Mouse (Mus musculus): ENCODE results near the gene 2310057M21Rik. TPM values are rescaled to one million over a fixed set of nuclear protein-coding genes. Genes with fewer than 3 reads are reported as not detected.
A peak's percentile ranks its signal among the peaks of the same experiment; 100 is the strongest.

Gene 2310057M21Rik
- total and polyA plus RNA-seq, 3 experiments, result 16.7 to 33.0 TPM; not detected in 1

- H3K9me3 ChIP-seq (replicated peaks; ENCODE audit: insufficient read depth, low read length), result no peaks in the 10 kb centered on the region
- no peak for TF ChIP-seq SIN3A (IDR thresholded peaks at IDR 0.05; ENCODE audit: low read length)
- TF ChIP-seq ELF1 (IDR thresholded peaks at IDR 0.05; ENCODE audit: low read depth, low read length), result no peak
- no peak for TF ChIP-seq TCF12 (IDR thresholded peaks at IDR 0.05; ENCODE audit: low read depth, low read length)
- no peak within 1 kb of the TSS for H3K9ac ChIP-seq (ENCODE audit: control insufficient read depth, low read depth, low read length, poor library complexity, severe bottlenecking)
- H3K27ac ChIP-seq (ENCODE audit: control insufficient read depth, low read depth, low read length), result no peak within 1 kb of the TSS
- no peak for DNase-seq (ENCODE audit: low read depth, low spot score)
- no peaks in the 10 kb centered on the region for H3K79me2 ChIP-seq (ENCODE audit: control insufficient read depth, insufficient read depth, low read length, poor library complexity)
- H3K4me1 ChIP-seq (ENCODE audit: control insufficient read depth in 1 of 2, insufficient read depth in 2 of 2, low read length in 2 of 2), result no peaks in the 10 kb centered on the region
- no peaks in the 10 kb centered on the region for H3K27me3 ChIP-seq (ENCODE audit: control insufficient read depth in 1 of 2, insufficient read depth in 2 of 2, low read length in 2 of 2)
- no peak within 1 kb of the TSS for H3K4me3 ChIP-seq (ENCODE audit: control insufficient read depth in 1 of 2, insufficient read depth in 1 of 2, low read depth in 2 of 2, low read length in 2 of 2)
- H3K36me3 ChIP-seq (ENCODE audit: control insufficient read depth in 1 of 2, insufficient read depth in 2 of 2, low read length in 2 of 2), result no peaks in the 10 kb centered on the region
Observed at GRCm38 (mm10) chr7:131333564-131333963, 29.0 kb downstream of the 2310057M21Rik start, which contains the start of gene Fam24a. Fam24a (plus strand) TSS chr7:131333864.

GRCm38 (mm10) chr7:131331688-131332087 is 30.9 kb downstream of the 2310057M21Rik start:
- no peak overlapping the region for H3K27ac ChIP-seq (ENCODE audit: control insufficient read depth, low read depth, low read length)
- H3K9ac ChIP-seq (ENCODE audit: control insufficient read depth, low read depth, low read length, poor library complexity, severe bottlenecking), result no peak overlapping the region
- no peak for TF ChIP-seq ZKSCAN1 (IDR thresholded peaks at IDR 0.05; ENCODE audit: low read depth, low read length)
- no peak for TF ChIP-seq POLR2AphosphoS2 (IDR thresholded peaks at IDR 0.05; ENCODE audit: low read length)
- TF ChIP-seq USF2 (IDR thresholded peaks at IDR 0.05; ENCODE audit: borderline replicate concordance in 1 of 2, insufficient read depth in 1 of 2, low read depth in 1 of 2, low read length in 2 of 2), result no peak
- no peak for TF ChIP-seq SMC3 (IDR thresholded peaks at IDR 0.05; ENCODE audit: low read depth, low read length)
- TF ChIP-seq ETS1 (IDR thresholded peaks at IDR 0.05; ENCODE audit: low read depth, low read length), result no peak
- no peak for TF ChIP-seq UBTF (IDR thresholded peaks at IDR 0.05; ENCODE audit: borderline replicate concordance, insufficient read depth, low read depth, low read length)
- 0 out of 2 replicates have a peak, but pooled peaks have one; percentile 10 for TF ChIP-seq GATA1 (IDR thresholded peaks at IDR 0.05; ENCODE audit: low read depth, low read length)
- H3K36me3 ChIP-seq (ENCODE audit: control insufficient read depth in 1 of 2, insufficient read depth in 2 of 2, low read length in 2 of 2), result no peaks in the 10 kb centered on the region
- H3K27me3 ChIP-seq (ENCODE audit: control insufficient read depth in 1 of 2, insufficient read depth in 2 of 2, low read length in 2 of 2), result no peaks in the 10 kb centered on the region
- H3K79me2 ChIP-seq (ENCODE audit: control insufficient read depth, insufficient read depth, low read length, poor library complexity), result no peaks in the 10 kb centered on the region
- no peak overlapping the region for H3K4me3 ChIP-seq (ENCODE audit: control insufficient read depth in 1 of 2, insufficient read depth in 1 of 2, low read depth in 2 of 2, low read length in 2 of 2)
- DNase-seq (ENCODE audit: low read depth, low spot score), result peak; percentile 57
- H3K9me3 ChIP-seq (replicated peaks; ENCODE audit: insufficient read depth, low read length), result no peaks in the 10 kb centered on the region
- H3K4me1 ChIP-seq (ENCODE audit: control insufficient read depth in 1 of 2, insufficient read depth in 2 of 2, low read length in 2 of 2), result no peaks in the 10 kb centered on the region

- Histone ChIP-seq H3K4me1 (ENCODE audit: control insufficient read depth in 1 of 2, insufficient read depth in 2 of 2, low read length in 2 of 2) (no peaks in the 10 kb centered on the region), H3K9me3 (replicated peaks; ENCODE audit: insufficient read depth, low read length) (no peaks in the 10 kb centered on the region), H3K27ac (ENCODE audit: control insufficient read depth, low read depth, low read length) (no peak within 1 kb of the TSS), H3K9ac (ENCODE audit: control insufficient read depth, low read depth, low read length, poor library complexity, severe bottlenecking) (no peak within 1 kb of the TSS), H3K27me3 (ENCODE audit: control insufficient read depth in 1 of 2, insufficient read depth in 2 of 2, low read length in 2 of 2) (no peaks in the 10 kb centered on the region), H3K79me2 (ENCODE audit: control insufficient read depth, insufficient read depth, low read length, poor library complexity) (no peaks in the 10 kb centered on the region), H3K4me3 (ENCODE audit: control insufficient read depth in 1 of 2, insufficient read depth in 1 of 2, low read depth in 2 of 2, low read length in 2 of 2) (no peak within 1 kb of the TSS), H3K36me3 (ENCODE audit: control insufficient read depth in 1 of 2, insufficient read depth in 2 of 2, low read length in 2 of 2) (no peaks in the 10 kb centered on the region)
- no peak for DNase-seq (ENCODE audit: low read depth, low spot score)
- TF ChIP-seq TAL1 (IDR thresholded peaks at IDR 0.05; ENCODE audit: low read length), result no peak
Observed at GRCm38 (mm10) chr7:131329416-131329815, 33.1 kb downstream of the 2310057M21Rik start, which contains the start of gene Fam24b. Fam24b (minus strand) TSS chr7:131329516.
